Mouse (Mus musculus): ENCODE measurements around the gene Fat4. TPM values are rescaled to one million over a fixed set of nuclear protein-coding genes. Genes with fewer than 3 reads are reported as not detected.

Fat4 gene
- polyA plus RNA-seq, 1 experiment from 2014 or later = 14.6 TPM

DNA sequence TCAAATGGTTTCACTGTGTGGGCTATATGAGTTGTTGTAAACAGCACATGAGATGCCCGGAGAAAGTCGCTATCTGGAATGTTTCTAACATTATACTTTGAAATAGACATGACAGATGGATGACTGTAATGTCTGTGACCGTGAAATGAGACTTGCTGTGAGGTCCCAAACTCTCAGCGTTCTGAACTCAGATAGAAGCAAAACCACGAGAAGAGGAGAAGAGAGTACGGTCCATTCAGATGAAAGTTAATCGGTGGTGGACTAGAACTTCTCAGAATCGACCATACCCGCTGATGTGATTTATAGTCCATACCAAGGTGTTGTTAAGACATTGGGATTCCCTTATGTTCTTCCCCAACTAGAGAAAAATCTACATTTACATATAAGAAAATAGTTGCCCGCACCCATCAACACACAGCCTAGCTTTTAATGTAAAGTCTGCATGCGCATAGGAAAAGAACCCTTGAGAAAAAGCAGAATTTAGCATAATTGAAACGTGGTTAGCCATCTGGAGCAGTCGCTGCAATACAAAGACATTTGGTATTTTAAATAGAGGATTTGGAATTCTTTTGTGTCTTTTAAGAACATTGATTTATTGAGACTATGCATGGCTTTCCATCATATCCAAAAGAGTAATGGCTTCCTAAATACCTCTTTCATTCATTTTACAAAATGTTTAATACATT lies 21.8 kb downstream of the Fat4 start:
- no peaks in the 10 kb centered on the region for H3K27me3 ChIP-seq
- ATAC-seq (ENCODE audit: low FRiP score) = peak; percentile 39; the same call in 1 of the 2 replicates
- peak overlapping the region; percentile 21 for H3K4me3 ChIP-seq
- 30% methylated on average over 13 of the region's 13 CpGs for WGBS
- peak overlapping the region; percentile 40 for H3K4me2 ChIP-seq (replicated peaks)
- H3K36me3 ChIP-seq = no peaks in the 10 kb centered on the region
- H3K4me1 ChIP-seq = peaks cover 44% of the 10 kb centered on the region
- H3K9ac ChIP-seq = no peak overlapping the region
- H3K27ac ChIP-seq = peak overlapping the region; percentile 55
- no peaks in the 10 kb centered on the region for H3K9me3 ChIP-seq (replicated peaks)

DNA sequence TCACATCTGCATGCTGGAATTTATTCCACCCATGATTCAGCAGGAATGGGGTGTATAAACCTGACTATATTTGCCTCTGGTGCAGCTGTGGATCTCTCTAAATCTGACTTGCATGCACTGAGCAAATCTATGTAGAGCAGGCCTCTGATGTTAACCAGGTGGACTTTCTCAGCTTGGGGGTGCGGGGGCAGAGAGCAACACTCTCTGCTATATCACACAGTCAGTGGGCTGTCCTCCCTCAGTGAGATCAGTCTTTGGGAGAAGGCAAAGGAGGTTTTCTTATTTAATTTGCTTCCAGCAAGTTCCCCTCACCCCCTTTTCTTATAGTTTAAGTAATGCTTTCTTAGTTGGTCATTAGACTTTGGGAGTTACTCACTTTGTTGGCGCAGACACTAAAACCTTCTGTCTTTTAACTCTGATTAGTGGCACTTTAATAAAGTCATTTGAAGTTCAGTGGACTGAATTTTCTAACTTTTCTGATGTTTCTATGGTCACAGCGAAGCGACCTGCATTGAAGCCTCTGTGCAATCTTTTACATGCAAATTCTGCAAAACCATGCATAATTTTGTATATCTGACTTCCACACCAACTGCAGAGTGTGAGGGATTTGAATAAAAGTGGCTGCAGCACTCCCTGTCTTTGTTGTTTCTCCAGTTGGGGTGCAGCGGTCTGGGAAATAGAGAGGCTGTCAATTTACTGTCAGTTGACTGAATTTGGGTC lies 26.2 kb downstream of the Fat4 start:
- ATAC-seq (ENCODE audit: low FRiP score) = peak; percentile 79
- Histone ChIP-seq H3K27me3 (no peaks in the 10 kb centered on the region), H3K4me2 (replicated peaks) (peak overlapping the region; percentile 9; the same call in 1 of the 2 replicates), H3K36me3 (no peaks in the 10 kb centered on the region), H3K27ac (0 out of 2 replicates have a peak overlapping the region, but pooled peaks have one; percentile 30), H3K9me3 (replicated peaks) (no peaks in the 10 kb centered on the region), H3K4me1 (peaks cover 35% of the 10 kb centered on the region), H3K4me3 (no peak overlapping the region), H3K9ac (no peak overlapping the region)
- 28% methylated on average over 5 of the region's 5 CpGs for WGBS

DNA sequence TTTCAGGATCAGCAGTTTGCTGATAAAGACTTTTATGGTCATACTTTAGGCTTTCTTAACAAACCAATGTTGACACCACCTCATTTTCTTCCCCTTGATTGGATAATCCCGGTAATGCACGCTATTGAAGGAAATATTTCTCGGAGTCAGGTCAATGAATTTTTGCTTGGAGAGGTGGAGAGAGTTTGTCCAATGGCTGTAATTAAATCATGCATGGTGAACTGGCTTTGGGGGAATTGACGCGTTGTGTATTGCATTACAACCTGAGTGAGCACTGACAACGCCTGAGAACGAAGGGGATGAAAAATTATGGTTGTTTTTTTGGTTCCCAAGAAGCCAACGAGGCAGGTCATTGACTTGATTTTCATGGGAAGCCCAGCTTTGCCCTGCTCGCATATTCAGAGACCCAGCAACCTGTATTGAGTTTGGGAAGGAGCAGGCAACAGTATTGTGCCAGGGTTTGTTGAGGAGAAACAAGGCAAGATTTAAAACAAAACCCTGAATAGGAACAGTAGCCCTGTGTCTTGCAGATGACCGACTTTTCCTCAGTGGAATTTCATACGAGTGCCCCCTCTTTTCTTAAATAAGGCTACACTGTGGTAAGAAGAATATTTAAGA lies 26.9 kb downstream of the Fat4 start:
- no peak overlapping the region for H3K9ac ChIP-seq
- no peaks in the 10 kb centered on the region for H3K27me3 ChIP-seq
- no peaks in the 10 kb centered on the region for H3K36me3 ChIP-seq
- H3K4me1 ChIP-seq = peaks cover 28% of the 10 kb centered on the region
- peak overlapping the region; percentile 9; the same call in 1 of the 2 replicates for H3K4me2 ChIP-seq (replicated peaks)
- no peaks in the 10 kb centered on the region for H3K9me3 ChIP-seq (replicated peaks)
- peak; percentile 71 for ATAC-seq (ENCODE audit: low FRiP score)
- H3K27ac ChIP-seq = 0 out of 2 replicates have a peak overlapping the region, but pooled peaks have one; percentile 23
- no peak overlapping the region for H3K4me3 ChIP-seq
- 36% methylated on average over 11 of the region's 11 CpGs for WGBS

DNA sequence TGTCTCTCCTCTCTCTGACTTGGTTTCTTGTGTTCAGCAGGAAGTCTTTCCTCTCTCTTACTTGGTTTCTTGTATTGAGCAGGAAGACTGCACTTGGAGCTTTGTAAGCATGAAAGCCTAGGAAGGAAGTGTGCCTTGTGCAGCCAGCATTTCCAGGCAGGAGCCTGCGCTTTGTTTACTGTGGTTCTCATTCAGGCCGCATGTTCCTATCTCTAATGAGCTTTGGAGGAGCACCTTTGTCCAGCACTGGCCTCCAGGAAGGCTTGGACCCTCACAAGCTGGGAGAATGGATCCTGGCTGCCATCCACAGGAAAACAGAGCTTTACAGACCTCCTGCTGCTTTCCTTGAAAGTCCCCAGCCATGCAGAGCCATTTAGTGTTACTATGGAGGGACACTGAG lies 32.2 kb downstream of the Fat4 start:
- Histone ChIP-seq H3K4me3 (no peak overlapping the region), H3K4me1 (peaks cover 9% of the 10 kb centered on the region; the same call in 1 of the 2 replicates), H3K36me3 (no peaks in the 10 kb centered on the region), H3K27me3 (no peaks in the 10 kb centered on the region), H3K27ac (peak overlapping the region; percentile 44; the same call in 1 of the 2 replicates), H3K9ac (no peak overlapping the region), H3K4me2 (replicated peaks) (no peak overlapping the region), H3K9me3 (replicated peaks) (no peaks in the 10 kb centered on the region)
- 63% methylated on average over 2 of the region's 2 CpGs for WGBS
- no peak for ATAC-seq (ENCODE audit: low FRiP score)

DNA sequence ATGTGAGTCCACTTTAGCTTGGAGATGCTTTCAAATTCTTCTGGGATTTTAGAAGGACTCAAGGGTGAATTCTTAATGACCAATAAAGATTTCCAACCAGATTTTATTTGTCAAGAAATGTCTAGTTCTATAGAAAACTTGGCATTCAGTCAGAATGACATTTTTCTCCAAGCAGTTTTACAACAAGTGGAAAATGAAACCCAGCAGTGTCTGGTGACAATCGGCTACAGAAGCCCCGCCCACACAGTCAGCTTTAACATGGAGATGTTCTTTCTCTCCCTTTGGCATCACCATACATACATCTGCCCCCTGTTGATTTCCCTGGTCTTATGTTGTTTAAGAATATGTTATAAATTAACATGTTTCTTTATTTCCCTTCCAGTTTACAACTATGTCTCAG lies 34.3 kb downstream of the Fat4 start:
- Histone ChIP-seq H3K9ac (no peak overlapping the region), H3K36me3 (no peaks in the 10 kb centered on the region), H3K4me1 (peaks cover 8% of the 10 kb centered on the region; the same call in 1 of the 2 replicates), H3K27me3 (no peaks in the 10 kb centered on the region), H3K4me2 (replicated peaks) (no peak overlapping the region), H3K9me3 (replicated peaks) (no peaks in the 10 kb centered on the region), H3K27ac (no peak overlapping the region), H3K4me3 (no peak overlapping the region)
- ATAC-seq (ENCODE audit: low FRiP score) = no peak
- 64% methylated on average over 2 of the region's 2 CpGs for WGBS

DNA sequence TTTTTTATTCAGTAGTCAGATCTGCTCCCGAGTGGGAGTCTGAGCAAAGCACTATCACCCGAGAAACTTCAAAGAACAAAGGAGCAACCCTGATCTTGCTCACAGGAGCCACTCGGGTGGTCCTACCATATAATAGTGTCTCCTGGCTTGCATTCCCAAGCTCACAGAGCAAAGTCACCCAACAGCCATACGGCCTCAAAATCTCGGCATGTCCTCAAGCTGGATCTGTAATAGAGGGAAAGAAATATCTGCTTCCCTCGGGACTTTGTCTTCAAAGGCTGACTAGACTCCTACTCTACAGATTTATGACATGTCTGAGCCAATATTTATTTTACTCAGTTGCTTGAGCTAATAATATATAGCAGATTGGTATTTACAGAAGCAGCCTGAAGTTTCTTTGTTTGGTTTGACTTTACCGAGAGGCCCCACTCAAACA lies 36.5 kb downstream of the Fat4 start:
- no peak for ATAC-seq (ENCODE audit: low FRiP score)
- 66% methylated on average over 7 of the region's 7 CpGs for WGBS

DNA sequence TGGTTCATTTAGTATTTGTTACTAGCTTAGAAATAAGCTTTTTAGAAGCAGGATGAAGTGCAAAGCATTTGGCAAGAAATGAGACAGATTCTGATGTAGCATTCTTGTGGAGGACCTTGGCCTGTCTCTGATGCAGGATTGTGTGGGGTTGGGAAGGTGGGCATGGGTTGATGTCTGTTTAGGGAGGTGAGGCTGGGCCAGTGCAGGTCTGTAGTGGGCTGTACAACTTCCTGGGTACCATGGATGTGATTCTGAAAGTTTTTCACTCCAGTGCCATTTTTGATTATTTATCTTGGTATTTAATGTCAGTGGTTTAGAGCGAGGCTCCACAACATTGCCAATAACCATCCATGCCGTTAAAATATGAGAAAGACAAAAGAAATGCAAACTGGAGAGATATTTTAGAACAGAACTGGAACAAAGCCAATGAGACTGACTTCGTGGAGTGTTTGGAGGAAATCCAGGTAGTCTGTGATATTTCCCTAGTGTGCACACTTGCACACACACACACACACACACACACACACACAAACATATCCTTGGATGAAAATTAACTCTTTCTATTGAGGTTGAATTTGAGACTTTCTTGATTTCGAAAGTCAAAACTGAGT lies 41.4 kb downstream of the Fat4 start:
- no peaks in the 10 kb centered on the region for H3K36me3 ChIP-seq
- H3K9ac ChIP-seq = no peak overlapping the region
- H3K27me3 ChIP-seq = no peaks in the 10 kb centered on the region
- no peaks in the 10 kb centered on the region for H3K9me3 ChIP-seq (replicated peaks)
- H3K27ac ChIP-seq = no peak overlapping the region
- ATAC-seq (ENCODE audit: low FRiP score) = no peak
- H3K4me3 ChIP-seq = no peak overlapping the region
- 0 out of 2 replicates have a peak, but pooled peaks cover under 1% of the 10 kb centered on the region for H3K4me1 ChIP-seq
- WGBS = 79% methylated on average over 4 of the region's 4 CpGs
- no peak overlapping the region for H3K4me2 ChIP-seq (replicated peaks)

More for the DNA sequence above, 36.5 kb downstream of the Fat4 start:
- Histone ChIP-seq H3K4me2 (replicated peaks) (no peak overlapping the region), H3K4me3 (no peak overlapping the region), H3K4me1 (peaks cover 8% of the 10 kb centered on the region; the same call in 1 of the 2 replicates), H3K27ac (no peak overlapping the region), H3K36me3 (no peaks in the 10 kb centered on the region), H3K27me3 (no peaks in the 10 kb centered on the region), H3K9ac (no peak overlapping the region), H3K9me3 (replicated peaks) (no peaks in the 10 kb centered on the region)

DNA sequence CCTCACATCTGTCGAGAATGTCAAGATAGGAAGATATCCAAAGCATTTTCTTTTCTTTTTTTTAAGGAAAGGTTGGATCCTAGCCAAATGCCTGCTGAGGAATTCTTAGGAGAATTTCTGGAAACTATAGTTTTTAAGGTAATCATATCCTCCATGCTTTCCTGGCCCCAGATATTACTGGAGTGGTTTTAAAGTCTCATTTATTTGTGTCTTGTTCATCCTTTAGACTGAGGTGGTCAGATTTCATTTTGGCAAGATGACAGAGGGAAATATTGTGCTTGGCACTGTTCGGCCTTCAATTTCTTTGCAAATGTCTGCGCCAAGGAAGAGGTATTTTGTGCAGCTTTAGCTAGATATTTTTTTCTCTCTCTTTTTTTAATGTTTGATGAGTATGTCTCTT lies 42.0 kb downstream of the Fat4 start:
- H3K9ac ChIP-seq = no peak overlapping the region
- 81% methylated on average over 3 of the region's 3 CpGs for WGBS
- no peaks in the 10 kb centered on the region for H3K36me3 ChIP-seq
- ATAC-seq (ENCODE audit: low FRiP score) = no peak
- H3K4me3 ChIP-seq = no peak overlapping the region
- H3K4me1 ChIP-seq = no peaks in the 10 kb centered on the region
- H3K27ac ChIP-seq = no peak overlapping the region
- H3K4me2 ChIP-seq (replicated peaks) = no peak overlapping the region
- no peaks in the 10 kb centered on the region for H3K27me3 ChIP-seq
- H3K9me3 ChIP-seq (replicated peaks) = no peaks in the 10 kb centered on the region

DNA sequence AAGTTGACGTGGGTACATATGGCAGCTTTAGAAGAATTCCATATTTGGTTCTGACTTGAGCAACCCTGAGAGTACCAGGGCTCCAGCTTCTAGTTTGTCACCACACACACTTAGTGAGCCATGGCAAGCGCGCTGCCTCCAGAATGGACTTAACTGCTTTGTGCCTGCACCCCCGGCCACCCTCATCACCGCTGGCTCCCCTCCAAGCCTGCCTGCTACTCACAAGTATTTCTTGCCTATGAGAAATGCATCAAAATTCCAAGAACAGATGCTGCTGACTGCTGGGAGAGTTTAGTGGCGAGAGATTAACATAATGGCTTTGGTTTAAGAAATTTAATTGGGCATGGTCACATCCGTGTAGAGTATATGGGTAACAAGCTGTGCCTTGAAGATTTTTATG lies 48.0 kb downstream of the Fat4 start:
- no peaks in the 10 kb centered on the region for H3K27me3 ChIP-seq
- H3K4me3 ChIP-seq = no peak overlapping the region
- H3K9me3 ChIP-seq (replicated peaks) = no peaks in the 10 kb centered on the region
- 63% methylated on average over 7 of the region's 7 CpGs for WGBS
- H3K9ac ChIP-seq = no peak overlapping the region
- no peaks in the 10 kb centered on the region for H3K36me3 ChIP-seq
- no peak overlapping the region for H3K4me2 ChIP-seq (replicated peaks)
- no peak overlapping the region for H3K27ac ChIP-seq
- peak; percentile 49; the same call in 1 of the 2 replicates for ATAC-seq (ENCODE audit: low FRiP score)
- H3K4me1 ChIP-seq = peaks cover 29% of the 10 kb centered on the region

DNA sequence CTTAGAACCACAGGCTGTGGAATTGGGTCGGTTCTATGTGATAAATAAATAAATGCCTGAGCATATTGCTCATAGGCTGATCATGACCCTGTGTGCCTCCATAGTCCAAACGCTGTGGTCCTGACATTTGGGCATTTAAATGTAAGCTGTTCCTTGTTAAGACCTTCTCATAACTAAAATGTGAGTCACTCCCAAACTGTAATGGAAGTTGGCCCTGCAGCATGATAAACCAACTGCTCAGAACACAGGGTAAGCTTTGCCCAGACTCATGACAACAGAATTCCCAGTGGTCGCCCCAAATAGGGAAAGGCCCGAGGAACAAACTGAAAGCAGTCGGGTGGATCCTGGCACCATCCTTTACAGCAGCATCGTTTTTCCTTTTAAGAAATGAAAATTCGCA lies 49.7 kb downstream of the Fat4 start:
- no peak overlapping the region for H3K9ac ChIP-seq
- no peaks in the 10 kb centered on the region for H3K36me3 ChIP-seq
- ATAC-seq (ENCODE audit: low FRiP score) = no peak
- no peak overlapping the region for H3K4me2 ChIP-seq (replicated peaks)
- WGBS = 86% methylated on average over 7 of the region's 7 CpGs
- no peak overlapping the region for H3K4me3 ChIP-seq
- no peaks in the 10 kb centered on the region for H3K9me3 ChIP-seq (replicated peaks)
- peaks cover 29% of the 10 kb centered on the region for H3K4me1 ChIP-seq
- H3K27me3 ChIP-seq = no peaks in the 10 kb centered on the region
- no peak overlapping the region for H3K27ac ChIP-seq

DNA sequence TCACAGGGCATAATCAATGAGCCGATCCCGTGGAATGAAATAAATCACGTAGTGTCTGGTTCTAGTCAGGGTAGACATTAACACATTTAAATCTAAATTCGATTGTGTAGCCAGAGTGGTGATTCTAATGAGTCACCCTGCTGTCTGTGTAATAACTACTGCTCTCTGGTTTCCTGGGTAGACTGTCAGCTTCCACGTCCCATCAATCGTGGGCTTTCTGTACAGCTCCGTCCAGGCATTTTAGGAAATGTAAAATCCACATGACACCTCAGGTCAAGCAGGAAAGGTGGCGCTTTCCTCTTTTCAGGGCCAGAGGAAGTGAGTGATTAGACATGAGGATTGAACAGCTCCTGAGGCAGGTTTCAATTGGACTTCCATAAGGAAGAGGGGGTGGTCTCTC lies 50.4 kb downstream of the Fat4 start:
- H3K27ac ChIP-seq = peak overlapping the region; percentile 0; the same call in 1 of the 2 replicates
- no peak overlapping the region for H3K9ac ChIP-seq
- H3K36me3 ChIP-seq = no peaks in the 10 kb centered on the region
- H3K27me3 ChIP-seq = no peaks in the 10 kb centered on the region
- 65% methylated on average over 8 of the region's 8 CpGs for WGBS
- no peak overlapping the region for H3K4me2 ChIP-seq (replicated peaks)
- H3K9me3 ChIP-seq (replicated peaks) = no peaks in the 10 kb centered on the region
- H3K4me3 ChIP-seq = no peak overlapping the region
- H3K4me1 ChIP-seq = peaks cover 29% of the 10 kb centered on the region
- ATAC-seq (ENCODE audit: low FRiP score) = no peak

DNA sequence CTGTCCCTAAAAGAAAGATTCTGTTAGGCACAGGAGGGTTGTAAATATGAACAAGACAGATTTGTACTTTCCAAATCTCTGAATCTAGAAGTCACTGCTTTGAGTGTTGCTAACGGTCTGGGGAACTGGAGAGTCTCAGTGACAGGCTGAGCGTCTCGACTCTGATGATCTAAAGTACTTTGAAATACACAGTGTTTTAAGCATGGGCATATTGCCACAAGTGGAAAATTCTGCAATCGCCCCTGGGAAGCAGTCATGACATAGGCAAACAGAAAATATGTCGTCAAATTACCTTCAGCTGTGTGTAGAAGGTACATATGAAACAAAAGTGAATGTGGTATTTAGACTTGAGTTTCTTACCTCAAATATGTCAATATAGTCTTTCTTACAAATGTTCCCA lies 51.4 kb downstream of the Fat4 start:
- Histone ChIP-seq H3K27me3 (no peaks in the 10 kb centered on the region), H3K36me3 (0 out of 2 replicates have a peak, but pooled peaks cover 5% of the 10 kb centered on the region), H3K9me3 (replicated peaks) (no peaks in the 10 kb centered on the region), H3K9ac (no peak overlapping the region), H3K27ac (no peak overlapping the region), H3K4me2 (replicated peaks) (no peak overlapping the region), H3K4me3 (no peak overlapping the region), H3K4me1 (peaks cover 29% of the 10 kb centered on the region)
- WGBS = 80% methylated on average over 5 of the region's 5 CpGs
- ATAC-seq (ENCODE audit: low FRiP score) = no peak
